Mouse (Mus musculus) CH12.LX (cell line): ENCODE data around the gene Fggy. TPM values are rescaled to one million over a fixed set of nuclear protein-coding genes. Genes with fewer than 3 reads are reported as not detected.

Experiments
- DNase-seq: peaks from one replicate; pipeline ENCODE4 v3.0.0-alpha.2; 2013; ENCODE audit errors: extremely low read depth
- H3K27ac ChIP-seq: 2 replicates; pipeline ENCODE4 v1.5.1; 2012; ENCODE audit warnings: low read depth, mild to moderate bottlenecking, control low read depth, moderate library complexity; ENCODE audit not compliant: insufficient read depth
- H3K27me3 ChIP-seq: replicated peaks from 2 replicates; pipeline ENCODE3; 2012; ENCODE audit warnings: inconsistent platforms
- H3K36me3 ChIP-seq, 2 experiments: replicated peaks in 1 of 2; 2 replicates each; pipeline versions ENCODE3 to v1.6.1; 2012; ENCODE audit warnings: inconsistent platforms in 1 of 2, low read length in 1 of 2, mild to moderate bottlenecking in 1 of 2, mixed read lengths in 1 of 2, moderate library complexity in 1 of 2; ENCODE audit not compliant: control insufficient read depth in 1 of 2, insufficient read depth in 1 of 2
- H3K4me1 ChIP-seq, 2 experiments: 2 replicates each; pipeline ENCODE4 v1.6.1; 2012; ENCODE audit warnings: inconsistent platforms in 1 of 2, moderate library complexity in 1 of 2; ENCODE audit not compliant: insufficient read depth in 2 of 2, control insufficient read depth in 1 of 2
- H3K4me2 ChIP-seq: 2 replicates; pipeline ENCODE4 v1.6.1; 2012; ENCODE audit warnings: low read depth, mild to moderate bottlenecking, control low read depth; ENCODE audit not compliant: poor library complexity, insufficient read depth, severe bottlenecking
- H3K4me3 ChIP-seq, 3 experiments: fragments of 150-350 bp in 1 of 3; sonication (generic) in 1 of 3; replicated peaks in 1 of 3; 2 replicates each; pipeline versions ENCODE3 to v1.5.1; 2011 to 2012; ENCODE audit warnings: low read depth in 2 of 3, low read length in 2 of 3, mild to moderate bottlenecking in 2 of 3, moderate library complexity in 2 of 3, control low read depth in 1 of 3, improper control_type of control experiment in 1 of 3, inconsistent platforms in 1 of 3, mixed read lengths in 1 of 3; ENCODE audit not compliant: poor library complexity in 1 of 3
- H3K79me2 ChIP-seq: replicated peaks from 2 replicates; pipeline ENCODE4 v1.6.1; 2012; ENCODE audit warnings: mild to moderate bottlenecking, moderate library complexity; ENCODE audit not compliant: control insufficient read depth, poor library complexity, insufficient read depth, severe bottlenecking; ENCODE audit errors: extremely low read depth
- H3K9ac ChIP-seq: 2 replicates; pipeline ENCODE4 v1.6.1; 2012; ENCODE audit warnings: low read depth, mild to moderate bottlenecking, control low read depth, moderate library complexity; ENCODE audit not compliant: insufficient read depth
- H3K9me3 ChIP-seq: replicated peaks from 2 replicates; pipeline ENCODE3; 2012; ENCODE audit warnings: low read length, inconsistent platforms, mixed read lengths
- BHLHE40 ChIP-seq: IDR thresholded peaks from 2 replicates; pipeline ENCODE4 v1.6.1; 2011; ENCODE audit warnings: mild to moderate bottlenecking, low read depth, low read length, improper control_type of control experiment
- CHD2 ChIP-seq: IDR thresholded peaks from 2 replicates; pipeline ENCODE4 v1.6.1; 2011; ENCODE audit warnings: low read length, improper control_type of control experiment
- CTCF ChIP-seq, 2 experiments: IDR thresholded peaks in 1 of 2; conservative IDR thresholded peaks in 1 of 2; 2 replicates each; pipeline ENCODE4 v1.5.1; 2011 to 2012; ENCODE audit warnings: low read depth in 2 of 2, low read length in 2 of 2, improper control_type of control experiment in 1 of 2, inconsistent platforms in 1 of 2, mild to moderate bottlenecking in 1 of 2, moderate library complexity in 1 of 2
- E2F4 ChIP-seq: IDR thresholded peaks from 2 replicates; pipeline ENCODE4 v1.6.1; 2011; ENCODE audit warnings: low read depth, low read length, improper control_type of control experiment; ENCODE audit not compliant: insufficient replicate concordance
- ELF1 ChIP-seq: IDR thresholded peaks from 2 replicates; pipeline ENCODE4 v1.6.1; 2014; ENCODE audit warnings: low read depth, mild to moderate bottlenecking, inconsistent platforms, low read length, improper control_type of control experiment
- ETS1 ChIP-seq: conservative IDR thresholded peaks from 2 replicates; pipeline ENCODE4 v1.6.1; 2012; ENCODE audit warnings: low read depth, mild to moderate bottlenecking, inconsistent platforms, low read length, improper control_type of control experiment, moderate library complexity
- GABPA ChIP-seq: IDR thresholded peaks from 2 replicates; pipeline ENCODE4 v1.6.1; 2012; ENCODE audit warnings: low read depth, low read length, improper control_type of control experiment, inconsistent platforms; ENCODE audit not compliant: insufficient replicate concordance
- HCFC1 ChIP-seq: IDR thresholded peaks from 2 replicates; pipeline ENCODE4 v1.6.1; 2012; ENCODE audit warnings: low read depth, mild to moderate bottlenecking, inconsistent platforms, low read length, improper control_type of control experiment
- IRF4 ChIP-seq: IDR thresholded peaks from 2 replicates; pipeline ENCODE4 v1.6.1; 2014; ENCODE audit warnings: low read depth, mild to moderate bottlenecking, inconsistent platforms, low read length, improper control_type of control experiment
- JUN ChIP-seq: IDR thresholded peaks from 2 replicates; pipeline ENCODE4 v1.6.1; 2011; ENCODE audit warnings: low read depth, mild to moderate bottlenecking, low read length, improper control_type of control experiment, moderate library complexity; ENCODE audit not compliant: insufficient read depth
- JUND ChIP-seq: conservative IDR thresholded peaks from 2 replicates; pipeline ENCODE4 v1.6.1; 2011; ENCODE audit warnings: low read depth, low read length, improper control_type of control experiment
- KAT2A ChIP-seq: IDR thresholded peaks from 2 replicates; pipeline ENCODE4 v1.6.1; 2012; ENCODE audit warnings: low read length, improper control_type of control experiment, inconsistent platforms; ENCODE audit not compliant: insufficient replicate concordance
- MAFK ChIP-seq: IDR thresholded peaks from 2 replicates; pipeline ENCODE4 v1.6.1; 2011; ENCODE audit warnings: low read length, improper control_type of control experiment; ENCODE audit not compliant: insufficient replicate concordance
- MAX ChIP-seq: IDR thresholded peaks from 2 replicates; pipeline ENCODE4 v1.6.1; 2011; ENCODE audit warnings: low read length, improper control_type of control experiment
- MYC ChIP-seq: IDR thresholded peaks from 2 replicates; pipeline ENCODE4 v1.6.1; 2011; ENCODE audit warnings: low read depth, mild to moderate bottlenecking, improper control_type of control experiment, low read length
- NELFE ChIP-seq: IDR thresholded peaks from 2 replicates; pipeline ENCODE4 v1.6.1; 2011; ENCODE audit warnings: low read depth, low read length, improper control_type of control experiment
- POLR2A ChIP-seq: IDR thresholded peaks from 2 replicates; pipeline ENCODE4 v1.6.1; 2011; ENCODE audit warnings: low read depth, mild to moderate bottlenecking, improper control_type of control experiment, low read length
- POLR2AphosphoS2 ChIP-seq: IDR thresholded peaks from 2 replicates; pipeline ENCODE4 v1.6.1; 2011; ENCODE audit warnings: low read depth, low read length, improper control_type of control experiment
- RAD21 ChIP-seq: IDR thresholded peaks from 2 replicates; pipeline ENCODE4 v1.6.1; 2011; ENCODE audit warnings: low read depth, mild to moderate bottlenecking, low read length, improper control_type of control experiment, moderate library complexity
- RCOR1 ChIP-seq: conservative IDR thresholded peaks from 2 replicates; pipeline ENCODE4 v1.6.1; 2012; ENCODE audit warnings: low read depth, mild to moderate bottlenecking, inconsistent platforms, low read length, improper control_type of control experiment
- SIN3A ChIP-seq: IDR thresholded peaks from 2 replicates; pipeline ENCODE4 v1.6.1; 2012; ENCODE audit warnings: low read length, improper control_type of control experiment, inconsistent platforms
- SMC3 ChIP-seq: IDR thresholded peaks from 2 replicates; pipeline ENCODE4 v1.6.1; 2011; ENCODE audit warnings: low read depth, low read length, improper control_type of control experiment
- UBTF ChIP-seq: IDR thresholded peaks from 2 replicates; pipeline ENCODE4 v1.6.1; 2012; ENCODE audit warnings: low read depth, mild to moderate bottlenecking, inconsistent platforms, low read length, improper control_type of control experiment, moderate library complexity
- USF1 ChIP-seq: IDR thresholded peaks from 2 replicates; pipeline ENCODE4 v1.6.1; 2014; ENCODE audit warnings: low read depth, mild to moderate bottlenecking, inconsistent platforms, low read length, improper control_type of control experiment
- ZC3H11A ChIP-seq: IDR thresholded peaks from 2 replicates; pipeline ENCODE4 v1.6.1; 2012; ENCODE audit warnings: low read depth, mild to moderate bottlenecking, inconsistent platforms, low read length, improper control_type of control experiment
- ZKSCAN1 ChIP-seq: IDR thresholded peaks from 2 replicates; pipeline ENCODE4 v1.6.1; 2012; ENCODE audit warnings: low read depth, inconsistent platforms, low read length, improper control_type of control experiment, borderline replicate concordance
- ZMIZ1 ChIP-seq: IDR thresholded peaks from 2 replicates; pipeline ENCODE4 v1.6.1; 2012; ENCODE audit warnings: low read depth, mild to moderate bottlenecking, inconsistent platforms, low read length, improper control_type of control experiment
- ZNF384 ChIP-seq: IDR thresholded peaks from 2 replicates; pipeline ENCODE4 v1.6.1; 2012; ENCODE audit warnings: low read depth, low read length, improper control_type of control experiment, inconsistent platforms
- dilution Hi-C: fragments of 300-500 bp; cut with MboI; formaldehyde crosslinking; loops from 2 replicates; pipeline ENCODE4 v1.14.3; 2020; ENCODE audit warnings: low sequenced_read_pairs; ENCODE audit not compliant: extremely low pct_unique_long_range_greater_than_20kb, extremely low pct_ligation_motif_present
- in situ Hi-C: fragments of 300-500 bp; cut with MboI; formaldehyde crosslinking; loops from 3 replicates; pipeline ENCODE4 v1.14.3; 2019; ENCODE audit warnings: low sequenced_read_pairs, low pct_ligation_motif_present, low pct_unique_long_range_greater_than_20kb, mixed read lengths
- polyA plus RNA-seq: library from polyadenylated mRNA; unstranded; fragments of >175 nt; gene quantifications from 2 replicates; pipeline ENCODE4 v1.2.1, GENCODE M21; 2012; ENCODE audit warnings: low read depth; ENCODE audit not compliant: insufficient read length
- total RNA-seq, 2 experiments: library from RNA; depleted of rRNA; stranded (reverse); fragments of 300-350 nt in 1 of 2; fragments of >200 nt in 1 of 2; gene quantifications; 2 replicates each; pipeline ENCODE4 v1.2.3; 2012 to 2014

The Fggy gene
- total and polyA plus RNA-seq, 3 experiments, result 6.2 to 7.5 (median 6.9) TPM

GRCm38 (mm10) chr4:95895199-95895754, 338.0 kb downstream of the Fggy start:
- Histone ChIP-seq H3K4me2 (no peak overlapping the region), H3K27me3 (no peaks in the 10 kb centered on the region), H3K4me3 (no peak overlapping the region), H3K27ac (no peak overlapping the region), H3K4me1 (no peaks in the 10 kb centered on the region; a peak in 1 of 4 replicates), H3K9me3 (no peaks in the 10 kb centered on the region), H3K9ac (no peak overlapping the region), H3K79me2 (no peaks in the 10 kb centered on the region), H3K36me3 (no peaks in the 10 kb centered on the region)
- DNase-seq, result no peak
- in situ Hi-C loops (no loop called here), dilution Hi-C loops (no loop called here)
- TF ChIP-seq KAT2A (no peak), ZNF384 (no peak), SIN3A (no peak), USF1 (no peak), IRF4 (no peak), RAD21 (no peak), ELF1 (no peak), E2F4 (no peak), JUN (no peak), ETS1 (no peak), HCFC1 (no peak), SMC3 (no peak), UBTF (no peak), ZMIZ1 (no peak), ZKSCAN1 (no peak), MAFK (no peak), RCOR1 (no peak), MAX (no peak), CTCF (conservative IDR thresholded peaks at IDR 0.05 in 1 of 2, IDR thresholded peaks at IDR 0.05 in 1 of 2; ENCODE audit: low read depth in 2 of 2, low read length in 2 of 2) (no peak), POLR2A (no peak)

GRCm38 (mm10) chr4:95896571-95896970, 339.3 kb downstream of the Fggy start:
- H3K79me2 ChIP-seq, result no peaks in the 10 kb centered on the region
- H3K4me2 ChIP-seq, result no peak overlapping the region
- H3K27ac ChIP-seq, result no peak overlapping the region
- H3K27me3 ChIP-seq, result no peaks in the 10 kb centered on the region
- TF ChIP-seq BHLHE40 (no peak), SMC3 (no peak), NELFE (no peak), GABPA (no peak), JUND (no peak), POLR2AphosphoS2 (no peak), CHD2 (no peak), KAT2A (no peak), ZC3H11A (no peak), ZMIZ1 (no peak), ETS1 (no peak), RCOR1 (no peak), IRF4 (no peak), MYC (no peak), MAX (no peak), ELF1 (no peak), HCFC1 (no peak), MAFK (no peak), E2F4 (no peak)
- H3K4me1 ChIP-seq, result peaks cover 0 to 2% of the 10 kb centered on the region in 2 experiments; a peak in 1 of 4 replicates
- no peaks in the 10 kb centered on the region for H3K9me3 ChIP-seq
- no peak for DNase-seq
- in situ Hi-C loops, result no loop called here
- H3K36me3 ChIP-seq, result no peaks in the 10 kb centered on the region
- H3K9ac ChIP-seq, result no peak overlapping the region
- dilution Hi-C loops, result no loop called here
- H3K4me3 ChIP-seq, result no peak overlapping the region
